Mouse (Mus musculus) testis, adult 2 months (tissue): Measurements from ENCODE around the gene Ptprn.

Source experiments
- CTCF ChIP-seq: fragments of 200-500 bp; IDR thresholded peaks from 2 replicates; pipeline ENCODE4 v1.5.1; 2012; ENCODE audit warnings: low read depth, mild to moderate bottlenecking, inconsistent platforms, low read length, moderate library complexity; ENCODE audit not compliant: control insufficient read depth, insufficient read depth, insufficient replicate concordance
- POLR2A ChIP-seq: fragments of 200-500 bp; IDR thresholded peaks from 2 replicates; pipeline ENCODE4 v1.6.1; 2012; ENCODE audit warnings: low read depth, mild to moderate bottlenecking, inconsistent platforms, low read length, moderate library complexity; ENCODE audit not compliant: control insufficient read depth

DNA sequence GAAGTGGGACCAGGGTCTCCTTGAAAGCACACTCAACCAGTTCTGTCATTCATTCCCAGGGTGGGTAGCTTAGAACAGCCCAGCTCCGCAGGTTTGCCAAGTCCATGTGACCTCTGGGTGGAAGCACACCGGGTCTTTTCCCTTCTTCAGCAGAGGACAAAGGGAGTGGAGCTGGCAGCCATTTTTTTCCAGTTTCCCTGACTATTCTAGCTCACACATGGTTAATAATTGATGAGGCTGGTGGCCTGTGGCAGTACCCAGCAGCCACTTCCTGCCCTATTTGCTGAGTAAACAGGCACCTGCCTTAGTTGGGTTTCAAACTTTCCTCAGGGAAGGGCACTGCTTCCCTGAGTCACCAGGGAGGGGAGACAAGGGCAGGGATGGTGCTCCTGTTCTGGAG lies 49.9 kb downstream of the Ptprn start:
- TF ChIP-seq CTCF: no peak
- no peak for TF ChIP-seq POLR2A
